Mouse (Mus musculus): ENCODE measurements around the gene Gars.

Gars gene

DNA sequence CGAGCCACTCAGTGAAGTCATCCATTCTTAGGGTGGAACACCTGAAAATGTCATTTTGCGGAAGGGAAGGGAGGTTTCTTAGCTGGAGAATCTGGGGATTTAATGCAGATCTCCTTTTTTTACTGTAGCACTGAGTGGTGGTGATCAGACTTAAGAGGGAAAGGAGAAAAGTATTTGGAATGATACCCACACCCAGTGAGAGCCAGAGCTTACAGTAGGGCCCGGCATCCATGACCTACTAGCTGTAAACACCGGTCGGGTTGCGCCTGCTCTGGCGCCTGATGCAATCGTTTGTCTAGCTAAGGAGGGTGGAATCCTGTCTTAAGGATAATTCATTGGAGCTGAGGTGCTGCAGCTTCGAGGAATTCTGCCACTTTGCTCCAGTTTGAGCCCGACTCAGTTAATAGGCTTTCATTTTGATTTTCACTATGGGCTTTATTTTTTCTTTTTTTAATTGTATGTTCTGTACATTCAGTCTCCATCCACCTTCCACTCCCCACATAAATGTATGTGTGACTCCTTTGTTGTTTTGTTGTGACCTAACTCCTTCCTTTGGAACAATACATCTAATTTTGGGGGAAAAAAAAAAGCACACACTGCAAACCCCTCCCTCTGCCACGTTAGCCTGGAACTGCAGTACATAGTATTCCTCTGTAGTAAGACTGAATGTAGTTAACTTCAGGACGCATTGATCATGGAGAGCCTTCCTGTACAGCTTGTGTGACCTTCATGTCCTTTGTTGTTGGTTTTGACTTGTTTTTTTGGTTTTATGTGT, 1.1 kb downstream of the Gars start:
- DNase-seq: peak; percentile 34 to 62

DNA sequence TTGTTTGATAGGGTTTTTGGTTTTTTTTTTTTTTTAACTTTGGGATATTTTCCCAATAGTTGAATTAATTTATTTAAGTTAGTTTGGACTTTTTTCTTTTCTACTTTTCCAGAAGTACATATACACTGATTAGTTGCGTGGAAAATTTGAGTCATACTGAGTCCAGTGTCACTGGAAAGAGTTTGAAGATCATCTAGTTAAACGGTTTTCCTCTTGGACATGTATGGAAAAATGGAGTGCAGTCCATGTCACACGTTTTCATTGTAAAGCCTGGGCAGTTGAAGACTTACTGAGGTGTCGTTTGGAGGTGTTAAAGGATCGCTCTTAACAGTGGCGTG, 1.6 kb downstream of the Gars start:
- no peak for DNase-seq

- DNase-seq: no peak
These were observed 2.2 kb downstream of the Gars start for GRCm38 (mm10) chr6:55040031-55040430.

DNA sequence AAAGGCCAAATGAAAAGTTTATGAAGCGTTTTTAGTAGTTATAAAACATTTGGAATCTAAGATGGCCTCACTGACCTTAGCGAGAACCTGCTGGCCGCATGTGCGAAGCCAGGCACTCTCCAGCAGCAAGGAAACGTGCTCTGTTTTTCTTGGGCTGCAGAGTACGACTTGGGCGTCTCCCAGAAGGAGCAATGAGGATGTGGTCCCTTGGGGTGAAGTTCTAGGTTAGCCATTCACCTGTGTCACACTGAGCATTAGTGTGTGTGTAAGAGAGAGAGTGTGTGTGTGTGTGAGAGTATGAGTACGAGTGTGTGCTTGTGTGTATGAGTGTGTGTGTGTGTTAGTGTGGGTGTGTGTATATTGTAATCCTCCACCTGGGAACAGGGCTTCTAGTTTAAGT, 5.4 kb downstream of the Gars start:
- DNase-seq: no peak

- no peak for DNase-seq
These were observed 6.7 kb downstream of the Gars start for GRCm38 (mm10) chr6:55044542-55044941.

DNA sequence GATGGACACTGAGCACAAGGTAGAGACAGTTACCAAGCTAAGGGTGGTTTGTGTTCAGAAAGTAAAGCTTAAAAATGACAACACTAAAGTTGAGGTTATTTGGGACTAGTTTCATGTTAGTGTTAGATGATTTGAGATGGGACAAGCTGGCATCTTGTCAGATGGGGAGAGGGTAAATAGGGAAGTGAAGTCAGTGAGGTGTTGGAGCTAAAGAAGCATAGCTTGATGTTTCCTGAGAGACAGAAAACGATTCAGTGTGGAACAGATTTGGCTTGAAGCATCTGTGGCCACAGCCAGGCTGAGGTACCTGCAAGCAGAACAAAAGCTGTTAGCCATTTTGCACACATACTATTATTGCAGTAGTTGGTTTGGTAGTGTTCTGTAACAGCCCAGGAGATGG, 7.5 kb downstream of the Gars start:
- no peak for DNase-seq

DNA sequence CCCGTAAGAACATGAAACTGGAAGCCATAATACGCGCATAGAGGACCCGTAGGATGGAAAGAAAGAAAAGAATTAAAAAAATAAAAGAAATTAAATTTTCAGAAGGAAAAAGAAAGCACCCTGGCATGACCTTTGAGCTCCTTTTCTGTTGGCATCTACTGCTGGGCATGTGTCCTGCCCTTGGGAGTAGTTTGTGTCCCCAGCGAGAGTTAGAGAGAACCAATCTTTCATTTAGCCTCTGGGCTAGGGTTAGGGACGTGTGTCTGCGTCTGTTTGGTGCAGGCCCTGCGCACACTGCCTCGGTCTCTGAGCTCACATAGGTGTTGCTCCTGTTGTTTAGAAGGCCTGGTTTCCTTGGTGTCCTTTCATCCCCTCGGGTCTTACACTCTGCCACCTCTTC, 11.4 kb downstream of the Gars start:
- DNase-seq: no peak

GRCm38 (mm10) chr6:55054491-55054890, 16.7 kb downstream of the Gars start:
- no peak for DNase-seq

- DNase-seq: no peak
These were observed 19.6 kb downstream of the Gars start for GRCm38 (mm10) chr6:55057427-55057826.

DNA sequence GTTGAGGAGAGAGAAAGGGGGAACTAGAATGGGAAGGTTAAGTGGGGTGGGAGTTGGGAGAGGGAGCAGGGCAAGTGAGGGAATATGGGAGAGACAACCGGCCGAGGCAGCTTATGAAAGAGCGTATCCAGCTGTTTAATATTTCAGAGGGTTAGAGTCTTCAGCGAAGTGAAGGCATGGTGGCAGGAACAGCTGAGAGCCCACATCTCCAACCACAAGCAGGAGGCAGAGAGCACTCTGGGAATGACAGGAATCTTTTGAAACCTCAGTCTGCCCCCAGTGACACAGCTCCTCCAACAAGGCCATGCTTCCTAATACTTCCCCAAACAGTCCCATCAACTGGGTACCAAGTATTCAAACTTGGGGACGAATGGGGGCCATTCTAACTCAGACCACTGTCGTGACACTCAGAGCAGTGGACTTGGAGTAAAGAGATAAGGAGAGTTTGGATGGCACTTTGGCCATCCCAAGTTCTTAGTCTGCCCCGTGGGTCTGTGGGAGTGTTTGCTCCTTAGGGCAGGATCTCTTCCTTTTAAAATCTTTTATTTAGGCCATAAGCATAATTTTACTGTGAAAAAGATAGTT, 22.5 kb downstream of the Gars start:
- DNase-seq: no peak

DNA sequence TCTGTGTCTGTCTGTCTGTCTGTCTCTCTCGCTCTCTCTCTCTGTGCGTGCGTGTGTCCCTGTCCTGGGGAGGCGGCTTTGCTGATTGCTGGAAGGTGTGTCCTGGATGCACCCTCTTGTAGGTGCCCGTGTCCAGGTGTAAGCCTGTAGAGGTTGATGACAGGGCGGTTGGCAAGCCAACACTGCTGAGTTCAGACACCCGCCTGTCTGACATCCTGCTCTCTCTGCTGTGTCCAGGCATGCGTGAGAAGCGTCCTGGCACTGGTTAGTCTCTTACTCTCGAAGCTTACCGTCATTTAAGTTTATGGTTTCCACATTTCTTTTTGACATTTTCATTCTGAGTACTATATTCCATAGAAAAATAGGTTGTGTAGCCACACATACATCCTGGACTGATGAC, 23.5 kb downstream of the Gars start:
- peak; percentile 51 to 63 for DNase-seq

DNA sequence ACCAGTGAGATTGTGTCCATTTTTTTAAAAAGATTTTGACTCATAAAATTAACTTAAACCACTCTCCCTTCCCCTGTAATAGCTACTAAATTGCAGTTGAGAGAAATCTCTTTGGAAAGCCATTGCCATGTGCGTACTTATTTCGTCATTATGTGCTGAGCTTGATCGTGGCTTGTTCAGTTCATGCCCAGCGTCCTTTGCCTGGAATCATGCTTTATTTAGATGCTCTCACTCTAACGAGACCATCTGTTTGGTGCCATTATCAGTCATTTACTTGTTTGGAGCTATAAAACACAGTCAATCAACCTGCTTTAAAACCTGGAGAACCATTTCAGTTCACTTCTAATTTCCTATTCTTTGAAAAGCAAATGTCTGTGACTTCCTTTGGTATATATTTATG, 24.4 kb downstream of the Gars start:
- DNase-seq: no peak

DNA sequence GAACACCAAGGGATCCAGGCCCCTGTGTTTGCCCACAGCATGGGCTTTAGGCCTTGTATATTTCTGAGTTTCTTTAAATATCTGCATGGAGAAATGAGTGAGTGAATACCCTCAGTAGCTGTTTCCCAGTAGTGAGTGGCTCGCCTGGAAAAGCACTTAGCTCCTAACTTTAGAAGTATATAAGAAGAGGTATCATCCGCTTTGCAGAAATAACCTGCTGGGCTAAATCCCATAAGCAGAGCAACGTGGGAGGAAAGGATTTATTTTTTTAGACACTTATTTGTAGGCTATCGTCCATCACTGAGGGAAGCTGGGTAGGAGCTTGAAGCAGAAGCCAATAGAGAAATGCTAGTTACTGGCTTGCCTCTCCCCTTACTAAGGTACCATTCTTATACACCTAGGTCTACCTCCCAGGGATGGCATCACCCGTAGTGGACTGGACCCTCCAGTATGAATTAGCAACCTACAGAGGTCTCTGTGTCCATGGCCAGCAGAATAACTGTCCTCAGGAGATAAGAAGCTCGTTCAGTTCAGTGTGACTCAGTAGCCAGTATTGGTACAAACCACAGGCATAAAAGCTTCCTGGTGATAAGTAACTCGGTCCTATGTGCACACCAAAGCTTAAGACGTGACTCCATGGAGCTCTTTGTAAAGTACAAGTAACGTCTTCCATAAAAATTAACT, 26.1 kb downstream of the Gars start:
- DNase-seq: no peak

DNA sequence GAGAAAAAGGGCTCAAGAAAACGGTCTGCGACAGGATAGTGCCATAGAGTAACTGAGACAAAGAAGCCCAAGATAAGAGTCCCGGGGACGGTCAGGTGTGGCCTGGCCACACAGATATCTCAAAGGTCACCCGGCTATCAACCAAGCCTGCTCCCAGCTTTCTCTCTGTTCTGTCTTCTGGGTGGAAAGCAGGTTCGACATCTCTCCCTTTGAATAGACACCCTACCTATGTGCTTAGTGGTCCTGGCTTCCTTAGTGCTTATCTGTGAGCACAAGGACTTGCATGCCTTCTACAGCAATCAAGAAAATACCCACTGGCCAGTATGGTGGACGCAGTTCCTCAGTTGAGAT, 26.6 kb downstream of the Gars start:
- no peak for DNase-seq

GRCm38 (mm10) chr6:55065903-55066302, 28.1 kb downstream of the Gars start:
- DNase-seq: no peak

DNA sequence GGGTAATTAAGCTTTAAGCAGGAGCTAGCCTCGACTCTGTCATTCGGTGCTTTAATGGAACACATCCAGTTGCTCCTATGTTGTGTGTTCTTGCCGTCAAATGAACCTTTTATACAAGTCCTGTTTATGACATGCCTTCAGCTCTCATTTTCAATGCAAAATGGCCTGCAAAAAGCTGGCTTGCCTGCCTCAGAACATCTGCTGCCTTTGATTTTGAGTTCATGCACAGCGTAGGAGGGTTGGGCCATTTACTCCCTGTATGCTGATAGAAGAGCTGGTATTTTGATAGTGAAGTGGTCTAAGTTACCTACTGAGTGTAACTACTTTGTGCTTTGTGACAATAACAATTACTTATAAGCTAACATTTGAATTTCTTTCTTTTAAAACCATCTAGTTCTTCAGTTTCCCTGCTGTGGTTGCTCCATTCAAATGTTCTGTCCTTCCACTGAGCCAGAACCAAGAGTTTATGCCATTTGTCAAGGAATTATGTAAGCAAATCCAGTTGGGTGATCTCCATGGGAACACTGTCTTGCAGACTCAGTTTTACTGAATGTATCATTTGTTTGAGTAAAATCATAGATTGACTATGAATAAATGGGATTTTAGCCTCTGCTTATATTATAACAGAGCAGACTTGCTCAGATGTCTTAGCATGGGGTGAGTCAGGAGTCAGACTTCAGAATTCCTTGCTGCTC, 38.9 kb downstream of the Gars start:
- no peak for DNase-seq

DNA sequence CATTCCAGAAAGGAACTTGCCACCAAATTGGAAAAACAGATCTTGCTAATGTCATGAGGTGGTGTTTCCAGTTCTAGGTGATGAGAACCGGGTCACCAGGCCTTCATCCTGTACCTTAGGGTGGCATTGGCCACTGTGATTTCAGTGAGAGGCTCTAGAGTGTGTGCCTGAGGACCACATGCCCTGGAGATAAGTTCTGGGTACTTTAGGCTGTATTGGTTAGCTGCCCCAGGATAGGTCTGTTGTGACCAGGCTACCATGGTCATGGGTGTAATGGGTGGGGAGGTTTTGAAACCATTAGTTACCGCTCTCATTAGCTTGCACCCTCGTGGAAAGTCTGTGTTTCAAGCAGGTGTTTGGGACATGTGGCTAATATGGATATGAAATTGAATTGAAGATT, 43.6 kb downstream of the Gars start:
- DNase-seq: no peak

DNA sequence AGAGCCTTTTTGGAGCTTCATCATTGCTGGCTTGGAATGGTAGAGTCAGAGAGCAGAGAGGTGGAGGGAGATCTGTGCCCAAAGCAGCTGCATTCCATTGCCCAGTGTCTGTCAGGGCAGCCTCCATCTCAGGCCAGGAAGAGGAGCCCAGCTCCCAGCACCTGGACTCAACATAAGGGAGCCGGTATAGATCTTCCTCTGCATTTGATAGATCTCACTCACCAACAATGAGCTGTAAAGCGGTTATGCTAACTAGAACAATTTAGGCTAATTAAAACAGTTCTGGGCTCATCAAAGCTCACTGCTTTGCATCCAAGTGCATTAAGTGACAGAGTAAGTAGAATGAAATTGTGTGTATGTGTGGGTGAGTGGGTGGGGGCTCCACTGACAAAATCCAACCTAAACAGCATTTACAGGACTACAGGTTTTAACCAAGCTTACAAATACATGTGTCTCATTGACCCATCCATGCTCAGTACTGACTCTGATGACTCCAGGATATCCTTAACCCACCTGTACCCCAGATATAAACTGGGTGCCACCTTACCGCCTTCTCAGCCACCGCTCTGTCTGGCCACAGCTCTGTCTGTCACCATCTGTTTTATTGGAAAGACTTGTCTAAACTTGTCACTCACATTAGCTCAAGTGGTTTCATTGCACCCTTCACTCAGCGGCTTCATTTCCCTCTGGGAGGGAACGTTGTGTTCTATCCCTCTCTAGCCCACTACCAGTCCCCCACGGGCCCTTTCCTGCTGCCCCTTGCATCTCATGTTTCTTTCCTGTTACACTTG, 44.6 kb downstream of the Gars start:
- DNase-seq: no peak

DNA sequence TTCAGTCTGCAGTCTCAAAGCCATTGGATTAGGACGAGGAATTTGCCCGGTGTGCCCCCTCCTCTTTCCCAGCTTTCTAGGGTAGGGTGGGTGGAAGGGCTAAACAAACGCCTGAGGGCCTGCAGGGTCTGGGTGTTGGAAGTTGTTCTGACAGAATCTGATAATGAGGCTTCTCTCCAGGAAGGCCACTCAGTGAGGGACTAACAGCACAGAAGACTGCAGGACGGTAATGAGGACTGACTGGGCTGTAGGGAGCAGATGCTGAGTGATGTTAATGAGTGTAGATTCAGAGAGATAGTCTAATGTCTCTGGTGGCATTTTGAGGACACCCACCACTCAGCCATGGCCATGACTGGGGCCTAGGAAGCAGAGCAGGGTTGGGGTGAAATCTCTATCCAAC, 49.5 kb downstream of the Gars start:
- no peak for DNase-seq

DNA sequence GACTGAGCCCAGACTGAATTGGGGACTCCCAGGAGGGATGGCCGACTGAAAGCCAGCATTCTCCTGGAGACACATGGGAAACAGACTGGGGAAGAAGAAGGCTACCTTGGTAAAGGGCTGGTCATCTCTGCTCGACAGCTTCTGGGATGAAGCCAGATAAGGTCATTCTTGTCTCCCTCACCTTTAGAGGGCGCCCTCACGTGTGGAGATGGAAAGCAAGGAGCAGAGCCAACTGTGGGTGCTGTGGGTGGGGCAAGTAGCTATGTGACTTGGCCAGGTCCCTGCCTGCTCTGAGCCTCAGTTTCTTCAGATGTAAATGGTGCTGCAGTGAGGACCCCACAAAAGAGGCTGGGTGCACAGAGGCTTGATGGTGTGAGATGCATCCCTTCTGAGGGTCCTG, 52.8 kb downstream of the Gars start:
- DNase-seq: no peak

GRCm38 (mm10) chr6:55091396-55091795, 53.6 kb downstream of the Gars start:
- no peak for DNase-seq

DNA sequence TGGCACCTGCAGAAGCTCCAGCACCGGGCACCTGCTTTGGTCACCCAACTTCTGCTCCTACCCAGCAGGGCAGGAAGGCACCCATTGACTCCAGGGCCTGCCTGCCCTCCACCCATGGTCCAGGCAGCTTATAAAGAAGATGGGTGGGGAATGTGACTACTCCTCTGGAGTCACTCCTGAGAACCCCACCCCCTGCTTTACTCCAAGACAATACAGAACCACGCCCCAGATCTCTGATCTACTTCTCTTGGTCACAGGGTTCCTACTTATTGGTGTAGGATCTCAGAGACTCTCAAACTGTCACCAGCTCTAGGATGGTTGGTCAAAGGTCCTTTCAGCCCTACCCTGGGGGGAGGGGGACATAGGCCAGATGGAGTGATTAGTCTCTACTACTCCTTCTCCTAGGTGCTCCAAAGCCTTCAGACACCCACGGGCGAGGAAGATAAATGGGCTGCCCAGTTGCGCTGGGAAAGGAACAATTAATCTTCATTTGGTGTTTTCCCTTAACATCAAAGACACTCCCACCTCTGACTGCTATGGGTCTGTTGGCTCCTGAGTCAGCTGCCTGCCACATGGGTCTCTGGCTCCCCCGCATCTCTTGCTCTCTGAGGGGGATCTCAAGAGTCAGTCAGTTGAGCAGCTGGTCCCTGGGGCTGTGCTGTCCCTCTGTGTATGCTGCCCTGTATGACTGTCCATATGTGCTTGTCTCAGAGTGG, 55.8 kb downstream of the Gars start:
- no peak for DNase-seq
